Mouse (Mus musculus): ENCODE results near the gene Cd247. TPM values are rescaled to one million over a fixed set of nuclear protein-coding genes. Genes with fewer than 3 reads are reported as not detected.

Cd247 gene
- 0.28 TPM for polyA plus RNA-seq (2014; fragmentation: Illumina TruSeq; extraction: RNeasy Lipid Tissue Mini Kit (QIAGEN cat#74804); ENCODE audit: low read depth, low replicate concordance)

DNA sequence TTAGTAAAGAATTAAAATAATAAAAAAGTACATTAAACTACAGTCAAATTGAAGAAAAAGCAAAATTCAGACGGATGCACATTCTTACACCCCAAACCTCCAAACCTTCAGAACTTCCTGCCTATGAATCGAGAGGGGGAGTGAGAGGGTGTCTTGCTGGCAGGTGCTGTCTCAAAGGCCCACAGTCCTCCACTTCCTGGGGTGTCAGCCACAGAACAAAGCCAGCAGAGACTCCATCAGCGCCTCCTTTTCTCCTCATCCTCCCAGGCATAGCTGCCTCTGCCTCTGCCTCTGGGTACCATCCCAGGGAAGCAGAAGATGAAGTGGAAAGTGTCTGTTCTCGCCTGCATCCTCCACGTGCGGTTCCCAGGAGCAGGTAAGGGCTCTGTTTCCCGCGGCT is at the start of gene Cd247:
TSS of gene Cd247 (plus strand) at position 171 of the 400 bp plus-strand sequence.

GRCm38 (mm10) chr1:165763635-165764372 is 24.7 kb upstream of the Cd247 start, which contains the start of gene Creg1:
TSS of gene Creg1 (plus strand) at chr1:165763746.

Other genes with a start within 250 kb of the Cd247 start
- 26.5 TPM for gene Mpzl1, start 154.1 kb upstream of the Cd247 start, polyA plus RNA-seq (2014; fragmentation: Illumina TruSeq; extraction: RNeasy Lipid Tissue Mini Kit (QIAGEN cat#74804); ENCODE audit: low read depth, low replicate concordance)
- 8.5 TPM for gene Rcsd1, start 78.9 kb upstream of the Cd247 start, polyA plus RNA-seq (2014; fragmentation: Illumina TruSeq; extraction: RNeasy Lipid Tissue Mini Kit (QIAGEN cat#74804); ENCODE audit: low read depth, low replicate concordance)
- 311 TPM for gene Creg1, start 24.9 kb upstream of the Cd247 start, polyA plus RNA-seq (2014; fragmentation: Illumina TruSeq; extraction: RNeasy Lipid Tissue Mini Kit (QIAGEN cat#74804); ENCODE audit: low read depth, low replicate concordance)
- 11.7 TPM for gene Pou2f1, start 214.0 kb downstream of the Cd247 start, polyA plus RNA-seq (2014; fragmentation: Illumina TruSeq; extraction: RNeasy Lipid Tissue Mini Kit (QIAGEN cat#74804); ENCODE audit: low read depth, low replicate concordance)

Measured in kidney, adult 10 weeks (tissue).